Mouse (Mus musculus) cerebellum, adult 9-10 months (tissue): Measurements from ENCODE around the gene Cyp39a1.

Experiments
- DNase-seq: peaks from one replicate; pipeline ENCODE4 v3.0.0; 2022

Gene Cyp39a1

GRCm38 (mm10) chr17:43667290-43667843 lies at the start of gene Cyp39a1:
TSS of gene Cyp39a1 (plus strand) at chr17:43667425.
- DNase-seq: peak; percentile 36

GRCm38 (mm10) chr17:43619156-43619555 lies 48.1 kb upstream of the Cyp39a1 start:
- no peak for DNase-seq

DNA sequence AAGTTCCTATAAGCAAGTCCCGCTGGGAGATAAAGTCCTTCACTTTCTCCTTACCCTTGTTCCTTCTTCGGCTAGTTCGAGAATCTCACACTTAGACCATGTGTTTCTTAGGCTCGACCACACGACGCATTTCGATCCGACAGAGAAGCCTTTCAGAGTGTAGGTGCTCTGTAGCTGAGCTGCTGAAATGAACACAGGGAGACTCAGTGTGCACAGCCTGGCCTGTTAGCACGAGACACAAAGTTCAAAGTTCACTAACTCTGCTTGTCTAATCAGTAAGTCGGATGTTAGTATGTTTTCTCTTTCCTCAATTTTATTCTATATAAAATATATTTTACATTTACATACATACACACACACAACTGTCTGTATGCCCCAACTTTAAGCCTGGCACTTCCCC lies 45.1 kb upstream of the Cyp39a1 start:
- DNase-seq: no peak

DNA sequence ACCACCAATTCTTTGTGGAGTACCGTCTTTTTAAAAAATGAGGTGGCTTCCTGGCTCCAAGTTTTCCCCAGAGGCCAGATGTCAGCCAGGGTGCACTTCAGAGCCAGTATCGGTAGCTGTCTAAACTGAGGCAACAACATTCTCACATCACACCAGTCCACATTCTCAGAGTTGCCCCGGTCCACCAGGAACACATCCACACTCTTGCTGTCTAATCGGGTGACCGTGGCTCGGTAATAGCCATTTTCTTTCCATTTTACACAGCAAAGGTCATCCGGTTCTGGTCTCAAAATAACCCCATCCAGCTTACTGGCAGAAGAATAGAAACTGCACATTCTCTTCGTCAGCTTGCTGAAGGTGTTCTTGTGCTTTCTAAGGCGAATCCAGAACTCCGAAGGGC lies 39.0 kb upstream of the Cyp39a1 start:
- DNase-seq: no peak

- DNase-seq: no peak
Measured at GRCm38 (mm10) chr17:43629026-43629495, 38.2 kb upstream of the Cyp39a1 start.

GRCm38 (mm10) chr17:43629496-43630426 lies 37.5 kb upstream of the Cyp39a1 start, which contains the start of gene Tdrd6:
TSS of gene Tdrd6 (minus strand) at chr17:43630299.
- DNase-seq: no peak

GRCm38 (mm10) chr17:43630427-43630760 lies 36.8 kb upstream of the Cyp39a1 start:
- no peak for DNase-seq

DNA sequence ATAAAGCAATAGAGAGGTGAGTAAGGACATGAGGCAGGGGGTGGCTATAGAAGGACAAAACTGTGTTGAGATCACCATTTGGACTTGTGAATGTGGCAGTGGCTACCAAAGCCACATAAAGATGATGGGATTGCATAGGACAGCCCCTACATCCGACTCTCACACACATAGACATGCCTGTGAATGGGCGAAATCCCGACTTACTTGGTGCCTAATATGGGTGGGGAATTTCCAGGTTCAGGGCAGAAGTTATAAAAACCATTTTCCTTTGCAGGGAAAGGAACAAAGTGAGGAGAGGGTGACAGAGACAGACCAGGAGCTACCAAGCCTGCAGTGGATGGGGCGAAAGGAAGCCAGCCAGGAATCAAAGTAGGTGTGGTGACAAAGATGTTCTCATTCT lies 30.1 kb upstream of the Cyp39a1 start:
- no peak for DNase-seq

DNA sequence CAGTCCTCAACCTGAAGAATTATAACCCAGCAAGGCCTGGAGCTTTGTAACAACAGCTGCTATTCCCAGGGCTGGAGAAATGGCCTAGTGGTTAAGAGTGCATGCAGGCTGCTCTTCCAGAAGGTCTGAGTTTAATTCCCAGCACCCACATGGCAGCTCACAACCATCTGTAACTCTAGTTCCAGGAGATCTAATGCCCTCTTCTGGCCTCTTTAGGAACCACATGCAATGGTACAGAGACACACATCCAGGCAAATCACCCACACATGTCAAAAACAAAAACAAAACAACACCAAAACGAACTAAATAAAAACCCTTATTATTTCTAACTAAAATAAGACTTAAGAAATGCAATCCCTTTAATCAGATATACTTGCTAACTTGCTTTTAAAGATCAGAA lies 26.4 kb upstream of the Cyp39a1 start:
- DNase-seq: no peak

DNA sequence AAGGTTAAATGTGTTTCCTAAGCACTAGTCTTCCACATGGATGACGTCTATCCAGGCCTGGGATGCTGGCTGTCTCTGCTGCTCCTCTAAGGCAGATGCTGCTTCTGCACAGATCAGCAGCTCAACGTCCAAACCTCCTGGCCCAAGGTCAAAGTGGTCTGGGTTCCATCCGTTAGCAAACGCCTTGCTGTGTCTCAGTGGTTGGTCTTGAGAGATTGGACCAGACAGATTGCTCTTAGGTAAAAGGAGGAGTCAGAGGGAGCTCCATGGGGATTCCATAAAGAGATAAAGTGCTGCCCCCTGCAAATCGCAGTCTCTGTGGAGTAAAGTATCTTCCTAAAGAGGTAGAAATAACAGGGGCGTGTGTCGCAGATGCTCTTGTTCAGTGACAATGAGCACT lies 24.0 kb upstream of the Cyp39a1 start:
- no peak for DNase-seq

DNA sequence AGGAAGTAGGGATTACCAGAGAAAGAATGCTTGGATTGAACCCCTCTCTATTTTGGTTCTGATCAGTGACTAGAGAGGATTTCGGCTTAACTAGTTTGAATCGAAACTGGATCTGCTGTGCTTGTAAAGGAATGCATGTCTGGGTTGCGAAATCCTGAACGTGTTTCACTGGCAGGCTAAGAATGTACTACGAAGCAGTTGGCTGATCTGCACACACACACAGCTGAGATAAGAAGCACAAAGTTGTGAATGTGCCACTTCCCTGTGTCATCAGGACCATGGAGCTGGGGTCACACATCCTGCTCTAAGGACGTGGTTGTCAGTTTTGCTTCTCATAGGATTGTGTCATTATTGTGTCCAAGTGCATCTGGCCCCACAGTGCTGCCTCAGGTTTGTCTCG lies 22.9 kb upstream of the Cyp39a1 start:
- no peak for DNase-seq

- DNase-seq: no peak
Measured at GRCm38 (mm10) chr17:43645136-43645535, 22.1 kb upstream of the Cyp39a1 start.

- no peak for DNase-seq
Measured at GRCm38 (mm10) chr17:43646925-43647324, 20.3 kb upstream of the Cyp39a1 start.

DNA sequence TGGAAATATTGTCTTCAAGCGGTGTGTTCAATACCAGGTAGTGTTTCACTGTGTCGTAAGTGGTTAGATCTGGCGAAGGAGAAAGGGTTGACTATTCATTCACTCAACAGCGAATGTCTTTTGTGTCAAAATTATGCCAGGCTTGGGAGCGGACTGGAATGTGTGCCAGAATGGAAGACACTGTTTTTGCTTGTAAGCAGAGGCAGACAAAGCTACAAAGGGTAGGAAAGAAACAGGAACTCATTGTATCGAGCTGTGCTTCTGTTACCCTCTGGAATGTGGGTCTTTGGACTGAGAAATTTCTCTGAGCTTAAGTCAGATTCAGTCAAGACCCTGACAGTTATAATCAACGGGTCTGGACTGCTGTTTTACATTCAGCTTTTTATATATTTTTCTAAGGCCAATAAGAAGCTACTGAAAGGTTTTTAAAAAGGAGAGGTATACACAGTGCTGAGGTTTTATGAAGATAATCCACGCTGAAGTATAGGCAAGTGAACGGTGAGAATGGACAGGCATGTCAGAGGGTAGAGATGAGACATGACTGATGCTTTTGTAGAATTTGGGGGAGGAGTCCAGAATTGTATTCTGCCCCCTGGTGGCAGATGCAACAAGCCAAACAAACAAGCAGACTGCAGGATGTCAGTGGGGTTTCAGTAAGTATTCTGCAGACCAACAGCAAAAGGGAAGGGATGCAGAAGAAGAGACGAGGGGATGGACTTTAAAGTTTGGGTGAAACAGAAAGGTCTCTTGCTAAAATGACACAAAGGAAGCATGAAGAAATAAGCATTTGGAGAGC lies 17.4 kb upstream of the Cyp39a1 start:
- DNase-seq: peak; percentile 18

GRCm38 (mm10) chr17:43651314-43652046 lies 15.7 kb upstream of the Cyp39a1 start:
- DNase-seq: no peak

DNA sequence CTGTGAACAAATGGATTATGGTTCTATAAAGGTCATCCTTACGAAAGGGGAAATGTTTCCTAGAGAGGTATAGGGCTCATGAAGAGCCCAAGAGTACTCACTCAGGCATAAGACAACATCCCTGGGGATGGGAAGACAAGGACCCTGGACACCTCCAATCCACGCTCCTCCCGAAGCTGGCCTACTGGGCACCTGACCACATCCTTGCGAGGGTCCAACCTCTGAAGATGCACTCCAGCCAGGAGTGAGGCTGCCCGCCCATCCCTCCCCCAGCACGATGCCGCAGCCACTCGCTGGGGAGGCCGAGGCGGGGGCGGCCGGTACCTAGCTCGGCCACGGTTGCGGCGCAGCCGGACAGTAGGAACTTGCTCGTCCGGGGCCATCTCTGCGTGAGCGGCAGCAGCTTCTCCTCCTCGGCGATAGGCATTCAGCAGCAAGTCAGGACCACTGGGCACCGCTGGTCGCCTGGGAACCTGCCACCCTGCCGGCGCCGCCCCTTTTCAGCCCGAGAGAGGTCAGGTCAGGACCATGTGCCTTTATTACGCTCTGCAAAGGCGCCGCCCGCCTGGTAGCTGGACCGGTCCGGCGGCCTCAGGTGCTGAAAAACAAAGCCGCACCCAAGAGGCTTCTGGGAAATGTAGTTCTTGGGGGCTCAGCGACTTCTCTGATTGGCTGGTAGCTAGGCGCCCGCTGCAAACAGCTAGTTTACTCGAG lies 492 bp upstream of the Cyp39a1 start, which contains the start of gene Slc25a27:
Slc25a27 (minus strand) TSS at position 639 of the 714 bp plus-strand sequence.
- peak; percentile 93 for DNase-seq

GRCm38 (mm10) chr17:43669145-43669695 lies 2.0 kb downstream of the Cyp39a1 start:
- DNase-seq: no peak

GRCm38 (mm10) chr17:43671907-43672306 lies 4.7 kb downstream of the Cyp39a1 start:
- DNase-seq: no peak

DNA sequence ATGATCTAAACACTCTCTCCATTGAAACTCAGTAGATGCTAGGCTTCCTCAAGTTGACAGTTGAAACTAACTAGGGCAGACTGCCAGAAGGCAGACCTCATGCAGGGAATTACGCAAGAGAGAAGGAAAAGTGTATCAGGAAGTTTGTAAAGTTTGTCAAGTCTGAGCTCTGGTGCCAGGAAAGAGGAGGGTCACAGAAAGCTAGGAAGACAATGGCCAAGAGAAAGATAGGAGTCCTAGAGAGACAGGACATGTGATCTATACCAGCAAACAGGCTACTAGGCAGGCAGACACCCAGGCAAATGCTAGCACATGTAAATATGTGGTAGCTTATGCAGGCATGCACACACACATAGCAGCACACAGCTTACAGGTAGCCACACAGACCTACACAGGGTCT lies 8.0 kb downstream of the Cyp39a1 start:
- no peak for DNase-seq

DNA sequence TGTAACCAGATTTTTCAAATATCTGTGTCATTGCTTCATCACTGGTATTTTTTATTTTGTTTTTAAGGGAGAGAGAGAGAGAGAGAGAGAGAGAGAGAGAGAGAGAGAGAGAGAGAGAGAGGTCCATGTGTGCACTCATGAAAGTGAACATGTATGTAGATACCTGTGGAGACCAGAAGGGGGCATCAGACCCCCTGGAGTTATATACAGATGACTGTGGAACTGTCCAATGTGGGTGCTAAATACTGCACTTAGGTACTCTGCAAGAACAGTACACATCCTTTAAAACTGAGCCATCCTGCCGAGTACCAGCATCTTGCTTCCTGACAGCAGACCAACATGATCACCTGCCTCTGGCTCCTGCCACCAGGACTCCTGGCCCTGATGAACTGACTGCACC lies 9.0 kb downstream of the Cyp39a1 start:
- no peak for DNase-seq

DNA sequence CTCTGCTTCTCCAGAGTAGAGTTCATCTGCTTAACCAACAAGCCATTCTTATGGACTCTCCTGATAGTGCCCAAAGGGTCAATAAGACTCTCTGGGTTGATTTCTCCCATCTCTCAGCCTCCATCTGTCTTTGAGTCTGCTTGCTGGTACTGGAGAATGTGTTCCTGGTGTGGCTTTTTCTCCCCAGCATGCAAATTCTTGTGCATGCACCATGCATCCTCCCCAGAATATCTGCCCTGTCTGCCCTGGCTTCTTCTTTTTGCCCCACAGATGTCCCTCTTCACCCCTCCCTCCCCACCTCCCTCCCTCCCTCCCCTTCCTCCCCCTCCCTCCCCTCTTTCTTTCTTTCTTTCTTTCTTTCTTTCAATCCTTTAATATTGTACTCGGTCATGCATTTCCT lies 10.1 kb downstream of the Cyp39a1 start:
- no peak for DNase-seq

GRCm38 (mm10) chr17:43684086-43684485 lies 16.9 kb downstream of the Cyp39a1 start:
- no peak for DNase-seq
